Mouse (Mus musculus) induced T-regulatory cell, adult 2 months (primary cell): Measurements from ENCODE around the gene Gm10300.

Source experiments
- DNase-seq: peaks from one replicate; pipeline ENCODE4 v3.0.0-alpha.2; 2012; ENCODE audit warnings: low read depth

Gm10300 gene

DNA sequence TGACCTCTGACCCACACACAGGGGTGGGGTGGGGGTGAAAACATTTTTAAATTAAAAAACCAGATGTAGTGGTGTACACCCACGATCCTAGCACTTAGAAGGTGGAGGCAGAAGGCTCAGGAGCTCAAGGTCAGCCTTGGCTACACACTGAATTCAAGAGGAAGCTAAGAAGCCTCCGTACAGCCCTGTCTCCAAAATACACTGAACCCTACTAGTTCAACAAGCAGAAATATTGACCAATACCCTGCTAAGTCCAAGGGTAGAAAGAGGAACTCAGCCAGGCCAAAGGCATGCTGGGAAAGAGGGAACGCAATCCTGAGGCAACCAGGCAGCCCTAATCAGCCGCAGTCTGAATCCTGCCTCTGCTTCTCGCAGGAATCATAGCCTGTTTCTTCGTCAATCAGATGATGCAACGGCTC is 3.8 kb downstream of the Gm10300 start:
- no peak for DNase-seq

DNA sequence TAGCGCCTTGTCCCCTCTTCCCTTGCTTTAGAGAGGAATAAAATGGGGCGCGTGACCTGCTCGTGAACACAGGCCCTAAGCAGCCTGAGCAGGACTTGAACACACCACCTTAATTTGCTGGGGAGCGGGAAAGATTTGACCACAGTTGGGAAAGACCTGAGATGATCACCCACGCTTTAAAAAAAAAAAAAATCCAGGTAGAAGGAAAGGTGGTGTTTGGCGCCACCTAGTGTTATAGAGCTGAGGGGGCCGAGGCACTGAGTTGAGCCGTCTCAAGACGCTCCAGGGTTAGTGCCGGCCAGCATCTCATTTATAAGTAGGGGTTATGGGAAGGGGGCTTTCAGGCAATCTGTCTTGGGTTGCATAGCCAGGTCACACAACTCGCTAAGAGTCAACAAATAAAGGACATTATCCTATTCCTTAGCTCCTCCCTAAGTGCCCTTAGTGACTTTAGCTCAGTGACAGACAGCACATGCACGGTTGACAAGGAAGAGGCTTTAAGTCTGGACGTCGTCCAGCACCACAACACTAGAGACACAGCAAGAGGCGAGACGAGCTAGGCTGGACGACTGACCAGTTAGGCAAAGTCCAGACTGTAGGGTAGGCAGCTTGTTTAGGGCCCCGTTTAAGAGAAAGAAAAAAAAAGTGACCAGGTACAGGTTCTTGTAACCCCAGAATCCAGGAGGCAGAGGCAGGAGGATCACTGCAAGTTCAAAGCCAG is 5.2 kb downstream of the Gm10300 start:
- peak; percentile 87 for DNase-seq

DNA sequence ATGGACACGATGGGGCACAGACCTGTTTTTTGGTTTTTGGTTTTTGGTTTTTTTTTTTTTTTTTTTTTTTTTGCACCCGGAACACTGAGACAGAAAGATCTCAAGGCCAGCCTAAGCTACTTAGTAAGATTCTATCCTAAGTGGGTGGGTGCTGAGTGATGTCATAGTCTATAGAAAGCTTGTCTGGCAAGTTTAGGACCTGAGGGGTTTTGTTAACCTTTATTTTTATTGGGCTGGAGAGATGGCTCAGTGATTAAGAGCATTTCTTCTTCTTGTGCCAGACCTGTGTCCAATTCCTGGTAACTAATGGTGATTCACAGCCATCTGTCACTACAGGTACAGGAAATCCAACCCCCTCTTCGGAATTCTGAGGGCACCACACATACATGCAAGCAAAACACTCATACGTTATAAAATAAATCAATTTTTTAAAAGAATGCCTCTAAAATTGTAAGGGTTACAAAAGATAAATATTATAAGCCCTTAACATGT is 6.0 kb downstream of the Gm10300 start:
- no peak for DNase-seq

DNA sequence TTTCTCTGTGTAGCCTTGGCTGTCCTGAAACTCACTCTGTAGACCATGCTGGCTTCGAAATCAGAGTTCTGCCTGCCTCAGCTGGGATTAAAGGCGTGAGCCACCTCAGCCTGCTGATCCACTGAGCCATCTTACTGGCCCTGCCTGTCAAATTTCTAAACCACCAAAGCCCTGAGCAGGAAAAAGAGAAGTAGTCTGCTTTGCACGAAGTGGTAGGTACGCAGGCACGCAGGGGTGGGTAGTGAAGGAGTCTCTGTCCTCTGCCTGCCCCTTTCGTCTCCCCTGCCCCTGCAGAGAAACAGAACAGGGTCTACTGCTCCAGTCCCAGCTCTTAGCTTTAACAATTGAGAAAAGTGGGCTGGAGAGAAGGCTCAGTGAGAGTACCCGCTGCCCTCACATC is 10.6 kb downstream of the Gm10300 start:
- no peak for DNase-seq

DNA sequence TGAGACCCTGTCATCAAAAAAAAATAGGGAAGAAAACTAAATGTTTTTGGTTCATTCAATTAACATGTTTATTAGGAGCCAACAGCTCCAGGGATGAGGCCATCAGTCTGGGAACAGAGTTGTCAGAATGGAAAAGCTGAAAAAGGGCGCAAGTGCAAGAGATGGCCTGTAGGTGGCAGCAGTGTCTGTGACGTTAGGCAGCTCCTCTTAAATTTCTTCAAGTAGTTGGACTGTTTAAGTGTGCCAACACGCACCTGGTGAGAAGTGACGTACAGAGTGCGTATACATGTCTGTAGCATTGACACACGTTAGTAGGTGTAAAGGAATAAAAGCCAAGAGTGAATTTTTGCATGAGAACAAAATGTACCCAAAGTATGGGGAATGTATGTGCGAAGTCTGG is 14.4 kb downstream of the Gm10300 start:
- peak; percentile 80 for DNase-seq

DNA sequence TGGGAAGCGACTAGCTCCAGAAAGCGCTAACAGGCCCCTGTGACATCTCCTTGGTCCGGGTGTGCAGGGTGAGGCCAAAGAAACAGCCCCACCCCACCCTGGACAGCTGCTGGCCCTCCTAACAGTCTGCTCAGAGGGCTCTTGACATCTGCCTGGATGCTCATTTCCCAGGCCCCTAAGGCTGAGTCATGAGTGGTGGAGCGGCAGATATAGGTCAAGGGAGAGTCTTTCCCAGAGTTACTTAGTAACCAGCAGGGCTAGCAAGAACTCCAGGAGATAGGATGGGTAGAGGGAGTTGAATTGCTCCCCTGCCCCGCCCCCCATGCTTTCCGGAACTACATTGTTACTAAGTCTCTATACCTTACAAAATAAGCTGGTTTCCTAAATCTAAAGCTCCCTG is 18.6 kb downstream of the Gm10300 start:
- DNase-seq: no peak

DNA sequence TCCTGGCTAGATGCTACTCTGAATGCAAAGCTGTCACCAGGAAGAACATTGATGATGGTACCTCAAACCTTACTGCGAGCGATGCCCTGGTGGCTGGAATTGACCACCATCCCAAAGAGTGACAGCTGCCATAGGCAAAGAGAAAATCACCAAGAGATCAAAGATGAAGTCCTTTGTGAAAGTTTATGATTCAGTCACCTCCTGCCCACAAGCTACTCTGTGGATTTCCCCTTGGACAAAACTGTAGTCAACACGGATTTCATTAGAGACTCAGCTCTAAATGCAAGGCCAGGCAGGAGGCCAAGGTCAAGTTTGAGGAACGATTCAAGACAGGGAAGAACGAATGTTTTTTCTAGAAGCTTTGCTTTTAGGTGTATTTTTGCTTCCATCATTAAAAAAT is 19.4 kb downstream of the Gm10300 start:
- no peak for DNase-seq

DNA sequence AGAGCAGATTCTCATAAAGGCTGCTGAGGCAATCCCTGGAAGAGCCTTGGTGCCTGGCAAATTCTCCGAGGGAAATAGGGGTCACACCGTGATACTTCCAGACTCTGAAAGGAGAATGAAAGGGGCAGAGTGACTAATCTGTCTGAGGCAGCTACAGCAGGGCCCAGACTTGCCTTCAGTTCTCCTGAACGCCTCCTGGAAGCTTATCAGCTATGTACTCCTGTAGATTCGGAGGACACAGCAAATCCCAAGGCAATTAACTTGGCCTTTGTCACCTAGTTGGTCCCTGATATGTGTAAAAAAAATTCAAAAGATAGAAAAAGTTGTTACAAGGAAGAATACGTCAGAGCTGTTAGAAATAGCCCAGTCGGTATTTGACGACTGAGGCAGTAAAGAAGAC is 20.5 kb downstream of the Gm10300 start:
- DNase-seq: no peak

DNA sequence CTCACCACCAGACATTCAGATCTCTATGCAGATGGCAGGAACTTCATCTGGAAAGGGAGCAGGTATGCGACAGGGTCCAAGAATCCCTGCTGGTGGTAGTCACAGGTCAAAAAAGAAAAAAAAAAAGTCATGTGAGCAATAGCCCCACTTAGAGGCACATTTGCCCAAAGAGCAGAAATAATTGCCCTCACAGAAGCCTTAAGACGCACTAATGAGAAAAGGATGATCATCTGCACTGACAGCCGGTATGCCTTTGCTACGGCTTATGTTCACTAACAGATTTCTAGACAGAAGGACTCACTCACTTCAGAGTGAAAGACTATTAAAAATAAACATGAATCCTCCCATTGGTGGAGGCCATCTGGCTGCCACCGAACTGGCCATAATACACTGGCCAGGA is 25.1 kb downstream of the Gm10300 start:
- no peak for DNase-seq

DNA sequence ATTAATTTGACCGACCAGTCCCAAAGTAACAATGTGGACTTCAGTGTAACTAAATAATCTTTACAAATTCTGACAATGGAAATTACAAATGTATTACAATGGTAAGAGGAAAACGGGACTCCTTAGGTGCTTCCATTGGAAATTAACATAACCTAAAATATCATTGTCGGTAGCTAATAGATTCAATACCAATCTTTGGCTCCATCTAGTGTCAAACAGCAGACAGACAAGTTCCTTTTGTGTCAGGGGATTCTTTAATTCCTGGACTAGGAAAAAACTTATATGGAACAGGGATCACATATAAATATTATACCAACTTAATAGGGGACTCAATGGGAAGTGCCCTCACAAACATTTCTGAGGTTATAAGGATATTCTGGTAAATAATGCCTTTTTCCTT is 26.7 kb downstream of the Gm10300 start:
- DNase-seq: peak; percentile 21

DNA sequence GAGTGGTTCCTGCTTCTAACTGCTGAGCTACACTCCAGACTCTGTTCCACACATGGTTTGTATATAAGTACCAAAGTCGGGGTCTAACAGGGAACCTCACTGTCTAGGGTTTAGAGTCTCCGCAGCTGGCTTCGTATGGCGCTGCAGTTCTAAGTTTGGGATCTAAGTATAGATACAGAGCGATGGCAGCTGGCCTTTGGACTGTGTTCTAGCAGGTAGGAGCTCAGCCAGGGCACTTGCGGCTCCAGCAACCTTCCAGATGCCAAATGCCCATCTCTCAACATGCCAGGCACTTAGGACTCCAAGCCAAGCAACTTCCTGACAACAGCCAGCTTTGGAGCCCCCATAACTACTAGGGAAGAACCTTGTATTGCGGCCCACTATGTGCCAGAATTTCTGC is 33.7 kb downstream of the Gm10300 start:
- no peak for DNase-seq

DNA sequence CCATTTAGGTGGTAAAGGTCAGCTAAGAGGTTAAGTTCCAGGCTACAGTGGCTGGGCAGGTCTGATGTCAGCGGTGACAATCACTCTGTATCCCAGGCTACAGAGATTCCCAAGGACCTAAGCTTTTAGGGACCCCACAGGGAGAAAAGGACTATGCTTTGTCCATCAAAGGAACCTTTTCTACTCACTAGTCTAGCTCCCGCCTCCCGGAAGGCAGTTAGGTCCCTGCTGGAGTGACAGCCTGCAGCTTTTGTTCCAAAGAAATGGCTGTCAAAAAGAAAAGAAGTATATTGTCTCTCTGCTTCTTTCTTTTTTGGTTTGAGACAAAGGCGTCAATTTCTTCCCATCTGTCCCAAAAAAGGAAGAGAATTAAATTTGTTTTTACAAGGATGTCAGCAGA is 36.7 kb downstream of the Gm10300 start:
- no peak for DNase-seq

DNA sequence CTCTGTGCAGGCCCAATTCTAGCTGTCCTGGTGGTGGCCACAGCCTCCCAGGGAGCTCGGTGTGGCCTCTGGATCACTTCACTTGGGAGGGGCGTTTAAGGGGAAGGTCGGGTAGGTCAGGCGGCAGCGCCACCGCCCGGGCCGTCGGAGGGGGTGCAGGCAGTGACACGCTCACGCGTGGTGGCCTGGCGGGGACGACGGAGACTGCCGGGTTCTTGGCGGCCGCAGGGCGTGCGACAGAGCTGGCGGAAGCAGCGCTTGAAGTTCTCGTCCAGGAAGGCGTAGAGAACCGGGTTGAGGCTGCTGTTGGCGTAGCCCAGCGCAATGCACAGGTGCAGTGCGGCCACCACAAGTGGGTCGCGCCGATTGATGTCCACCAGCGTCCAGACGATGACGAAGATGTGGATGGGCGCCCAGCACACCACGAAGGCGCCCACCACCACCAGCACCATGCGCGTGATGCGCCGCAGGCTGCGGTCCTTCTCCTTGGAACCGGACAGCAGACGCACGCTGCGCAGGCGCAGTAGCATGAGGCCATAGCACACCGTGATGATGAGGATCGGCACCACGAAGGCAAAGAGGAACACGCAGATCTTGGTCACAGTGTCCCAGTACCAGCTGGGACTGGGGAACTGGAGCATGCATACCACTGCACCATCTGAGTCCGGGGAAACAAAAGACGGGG is 39.1 kb downstream of the Gm10300 start:
- peak; percentile 31 for DNase-seq

DNA sequence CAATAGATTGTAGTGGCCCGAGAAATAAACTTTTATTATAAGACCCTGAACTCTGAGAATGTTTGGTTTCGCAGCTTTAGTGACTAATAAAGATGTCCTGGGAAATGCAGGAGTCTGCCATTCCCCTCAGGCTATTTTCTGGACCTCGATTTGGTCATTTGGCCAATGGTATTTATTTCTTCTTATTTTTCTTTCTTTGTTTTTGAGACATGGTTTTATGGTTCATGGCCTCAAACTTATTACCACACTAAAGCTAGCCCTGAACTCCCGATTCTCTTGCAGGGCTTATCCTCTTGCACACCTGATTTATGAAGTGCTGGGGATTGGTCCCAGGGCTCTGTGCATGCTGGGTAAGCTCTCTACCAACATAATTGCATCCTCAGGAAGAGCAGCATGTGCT is 41.8 kb downstream of the Gm10300 start:
- DNase-seq: no peak

DNA sequence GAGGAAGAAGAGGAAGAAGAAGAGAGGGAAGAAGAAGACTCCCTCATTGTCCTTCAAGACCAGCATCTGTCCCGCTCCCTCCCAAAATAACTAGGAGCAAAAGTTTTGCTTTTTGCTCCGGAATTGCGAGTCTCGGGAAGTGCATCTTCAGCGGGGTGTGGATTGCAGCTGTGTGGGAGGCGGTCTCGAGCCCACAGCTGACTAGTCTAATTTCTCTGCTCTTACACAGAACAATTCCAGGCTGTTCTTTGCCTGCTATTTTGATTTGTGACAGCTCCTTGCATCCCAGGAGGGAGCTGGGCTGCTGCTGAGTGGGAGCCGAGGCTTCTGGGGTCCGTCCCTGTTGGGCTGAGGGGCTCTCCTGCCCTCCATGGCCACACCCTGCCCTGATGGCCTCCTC is 45.1 kb downstream of the Gm10300 start:
- DNase-seq: no peak

DNA sequence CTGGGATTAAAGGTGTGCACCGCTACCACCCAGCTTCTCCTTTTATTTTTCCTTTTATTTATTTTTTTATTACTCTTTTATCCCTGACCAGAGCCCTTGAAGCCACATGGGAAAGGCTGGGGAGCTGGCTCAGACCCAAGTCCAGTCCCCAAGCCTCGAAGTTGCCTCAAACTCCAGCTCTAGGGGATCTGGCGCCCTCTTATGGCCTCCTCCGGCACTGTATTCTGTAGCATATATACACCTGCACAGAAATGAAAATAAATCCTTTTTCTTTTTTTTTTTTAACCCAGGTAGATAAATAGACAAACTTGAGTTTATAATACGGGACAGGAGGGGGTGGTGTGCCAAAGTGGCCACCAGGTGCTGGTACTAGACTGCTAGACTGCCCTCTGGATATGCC is 47.2 kb downstream of the Gm10300 start:
- no peak for DNase-seq

DNA sequence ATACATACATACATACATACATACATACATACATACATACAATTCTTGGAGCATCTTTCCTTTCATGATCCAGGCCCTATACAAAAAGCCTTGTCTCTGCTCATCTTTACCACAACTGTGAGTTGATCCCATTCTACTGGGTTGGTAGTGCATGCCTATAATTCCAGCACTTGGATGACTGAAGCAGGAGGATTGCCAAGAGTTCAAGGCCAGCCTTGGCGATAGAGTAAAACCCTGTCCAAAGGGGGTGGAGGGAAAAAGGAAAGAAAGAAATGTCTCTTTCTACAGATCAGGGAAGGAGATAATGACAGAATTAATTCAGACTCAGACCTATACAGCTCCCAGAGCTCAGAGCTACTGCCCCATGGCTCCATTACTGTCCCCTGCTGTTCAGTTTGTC is 48.7 kb downstream of the Gm10300 start:
- no peak for DNase-seq
